Mouse (Mus musculus): ENCODE measurements around the gene Kansl3. TPM values are rescaled to one million over a fixed set of nuclear protein-coding genes. Genes with fewer than 3 reads are reported as not detected.

Gene Kansl3
- total RNA-seq (2021): 10 to 100 TPM; 70.3 to 74.4 TPM

- DNase-seq: peak; percentile 86
These were observed at the start of gene Kansl3 for GRCm38 (mm10) chr1:36368969-36369645. Gene Kansl3, minus strand, starts transcription at chr1:36369181.

- DNase-seq: no peak
These were observed 35.5 kb upstream of the Kansl3 start for GRCm38 (mm10) chr1:36404531-36404930.

GRCm38 (mm10) chr1:36401509-36401908 is 32.5 kb upstream of the Kansl3 start:
- no peak for DNase-seq

GRCm38 (mm10) chr1:36397041-36397440 is 28.1 kb upstream of the Kansl3 start:
- no peak for DNase-seq

- no peak for DNase-seq
These were observed 10.6 kb upstream of the Kansl3 start for GRCm38 (mm10) chr1:36379582-36379981.

GRCm38 (mm10) chr1:36378880-36379279 is 9.9 kb upstream of the Kansl3 start:
- DNase-seq: no peak

GRCm38 (mm10) chr1:36371934-36372845 is 3.2 kb upstream of the Kansl3 start, which contains the start of gene Fer1l5:
Gene Fer1l5, plus strand, starts transcription at chr1:36372291.
- no peak for DNase-seq

- no peak for DNase-seq
These were observed 1.9 kb upstream of the Kansl3 start for GRCm38 (mm10) chr1:36370918-36371317.

GRCm38 (mm10) chr1:36368112-36368968 is 641 bp downstream of the Kansl3 start:
- peak in 1 of 2 experiments; percentile 24 for DNase-seq

GRCm38 (mm10) chr1:36367698-36368097 is 1.3 kb downstream of the Kansl3 start:
- DNase-seq: no peak

- DNase-seq: no peak
These were observed 11.9 kb downstream of the Kansl3 start for GRCm38 (mm10) chr1:36356955-36357695.

- DNase-seq: peak; percentile 21 to 43
These were observed 16.6 kb downstream of the Kansl3 start for GRCm38 (mm10) chr1:36352351-36352750.

GRCm38 (mm10) chr1:36342547-36342946 is 26.4 kb downstream of the Kansl3 start:
- DNase-seq: no peak

- no peak for DNase-seq
These were observed 35.8 kb downstream of the Kansl3 start for GRCm38 (mm10) chr1:36332955-36333887.

GRCm38 (mm10) chr1:36331743-36332142 is 37.2 kb downstream of the Kansl3 start:
- DNase-seq: no peak

GRCm38 (mm10) chr1:36326815-36327214 is 42.2 kb downstream of the Kansl3 start:
- DNase-seq: peak; percentile 42 to 57

GRCm38 (mm10) chr1:36325900-36326321 is 43.1 kb downstream of the Kansl3 start:
- DNase-seq: no peak

GRCm38 (mm10) chr1:36323746-36324448 is 45.1 kb downstream of the Kansl3 start:
- peak in 1 of 2 experiments; percentile 53 for DNase-seq

- no peak for DNase-seq
These were observed 45.9 kb downstream of the Kansl3 start for GRCm38 (mm10) chr1:36323076-36323475.

Measured in layer of hippocampus, postnatal 36 days (tissue).